Mouse (Mus musculus): Measurements from ENCODE around the gene Anapc5. TPM values are rescaled to one million over a fixed set of nuclear protein-coding genes. Genes with fewer than 3 reads are reported as not detected.

The Anapc5 gene
- polyA plus RNA-seq (2017; shearing (Covaris generic)), result 243 TPM

DNA sequence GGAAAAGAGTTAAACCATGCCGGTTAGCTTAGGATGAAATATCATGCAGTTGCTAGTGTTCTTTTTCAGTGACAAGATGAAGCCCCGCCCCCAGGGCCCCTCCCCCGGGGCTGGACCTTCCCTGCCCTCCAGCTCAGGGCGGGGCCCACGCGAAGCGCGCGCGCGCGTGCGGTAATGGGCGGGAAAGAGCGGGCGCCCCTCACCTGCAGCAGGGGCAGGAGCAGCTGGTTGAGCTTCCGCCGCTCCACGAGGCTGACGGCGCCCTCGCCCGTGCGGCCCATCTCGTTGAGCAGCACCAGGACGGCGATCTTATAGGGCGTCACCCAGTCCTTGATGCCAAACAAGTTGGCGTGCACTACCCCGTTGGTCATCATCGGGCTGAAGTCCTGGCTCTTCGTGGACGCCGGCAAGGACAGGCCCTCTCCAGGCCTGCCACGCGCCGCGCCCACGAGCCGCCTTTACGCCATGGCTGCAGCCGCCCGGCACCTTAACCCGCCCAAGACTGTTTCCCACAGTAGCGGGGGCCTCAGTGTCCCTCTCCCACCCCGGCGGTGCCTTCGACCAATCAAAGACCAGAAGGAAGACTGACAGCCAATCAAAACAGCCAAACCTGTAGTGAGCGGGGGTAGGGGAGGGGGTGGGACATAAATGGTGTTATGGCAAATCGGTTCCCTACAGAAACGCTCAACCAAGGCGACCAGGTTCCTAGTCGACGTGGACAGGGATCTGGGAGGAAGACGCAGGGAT lies at the start of gene Anapc5:
Anapc5 (minus strand) TSS at position 563 of the 747 bp plus-strand sequence.

DNA sequence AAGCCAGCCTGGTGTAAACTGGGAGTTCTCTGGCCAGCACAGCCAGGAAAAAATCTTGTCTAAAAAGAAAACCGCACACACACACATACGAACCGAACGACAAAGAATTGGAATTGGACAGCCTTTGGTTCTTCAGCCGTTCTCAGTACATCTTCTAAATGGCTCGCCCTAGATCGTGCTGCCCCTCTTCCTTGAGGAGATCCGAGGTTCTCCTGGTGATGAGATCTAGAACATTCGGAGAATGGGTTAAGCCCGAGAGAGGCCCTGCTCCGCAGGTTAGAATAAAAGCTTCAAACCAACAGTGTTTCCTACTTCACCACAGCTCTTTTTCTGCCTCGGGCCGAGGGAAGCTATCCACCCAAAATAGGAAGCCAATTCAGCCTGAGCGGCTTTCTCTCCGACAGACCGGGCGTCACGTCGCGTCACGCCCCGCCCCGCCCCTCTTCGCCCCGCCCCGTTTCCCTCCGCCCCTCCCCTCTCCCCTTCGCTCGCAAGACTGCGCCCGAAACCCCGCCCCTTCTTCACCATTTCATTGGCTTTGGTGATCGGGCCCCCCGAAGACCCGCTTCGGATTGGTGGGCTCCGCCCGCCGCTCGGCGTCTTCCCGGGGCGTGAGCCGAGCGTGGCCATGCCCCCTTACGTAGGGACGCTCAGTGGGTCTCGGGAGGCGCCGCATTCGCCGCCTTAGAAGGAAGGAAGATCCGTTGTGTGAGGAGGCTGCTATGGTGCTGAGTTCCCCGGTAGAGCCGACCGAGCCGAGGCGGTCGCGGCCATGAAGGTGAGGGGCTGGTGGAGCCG lies 28.6 kb upstream of the Anapc5 start, which contains the start of gene Rnf34:
Rnf34 (plus strand) TSS at position 528 of the 798 bp plus-strand sequence.

DNA sequence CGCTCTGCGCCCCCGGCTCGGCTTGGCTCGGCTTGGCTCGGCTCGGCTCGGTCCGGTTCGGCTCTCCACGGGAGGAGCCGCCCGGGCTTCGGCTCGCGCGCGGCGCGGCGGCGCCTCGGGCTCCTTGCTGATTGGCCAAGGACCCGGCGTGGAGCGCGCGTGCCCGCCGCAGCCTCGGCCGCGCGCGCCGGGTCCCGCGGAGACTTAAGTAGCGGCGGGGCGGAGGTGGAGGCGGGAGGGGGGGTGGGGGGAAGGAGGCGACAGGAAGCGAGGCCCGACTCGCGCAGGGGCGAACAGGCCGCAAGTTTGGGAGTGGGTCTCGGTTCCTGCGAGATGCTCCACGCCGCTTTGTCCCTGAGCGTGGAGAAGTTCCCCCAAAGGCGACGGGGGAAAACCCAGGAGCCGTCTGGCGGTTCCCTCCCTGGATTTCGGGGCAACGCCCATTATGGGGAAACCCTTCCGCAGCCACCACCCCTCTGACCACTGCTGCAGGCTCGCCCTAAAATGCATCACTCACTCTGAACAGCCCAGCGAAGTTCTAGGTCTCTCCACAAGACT lies 41.8 kb downstream of the Anapc5 start, which contains the start of gene Camkk2:
Camkk2 (minus strand) TSS at position 133 of the 558 bp plus-strand sequence.

Other genes starting within 250 kb of the Anapc5 start
- 4.9 TPM for gene Ift81, start 206.8 kb downstream of the Anapc5 start, polyA plus RNA-seq (2017; shearing (Covaris generic))
- 195 TPM for gene P2rx7, start 177.4 kb downstream of the Anapc5 start, polyA plus RNA-seq (2017; shearing (Covaris generic))
- 46.8 TPM for gene P2rx4, start 113.8 kb downstream of the Anapc5 start, polyA plus RNA-seq (2017; shearing (Covaris generic))
- gene Camkk2, start 41.9 kb downstream of the Anapc5 start, polyA plus RNA-seq (2017; shearing (Covaris generic)), result 7.8 TPM
- gene Rnf34, start 28.7 kb upstream of the Anapc5 start, polyA plus RNA-seq (2017; shearing (Covaris generic)), result 47.2 TPM
- 50.8 TPM for gene Kdm2b, start 168.5 kb upstream of the Anapc5 start, polyA plus RNA-seq (2017; shearing (Covaris generic))
- 12.2 TPM for gene Orai1, start 193.7 kb upstream of the Anapc5 start, polyA plus RNA-seq (2017; shearing (Covaris generic))
- gene Morn3, start 225.7 kb upstream of the Anapc5 start, polyA plus RNA-seq (2017; shearing (Covaris generic)), result 0.84 TPM
- 7.0 TPM for gene Tmem120b, start 247.1 kb upstream of the Anapc5 start, polyA plus RNA-seq (2017; shearing (Covaris generic))

All from activated CD4-positive, CD25-positive, alpha-beta regulatory T cell, adult 9 weeks (primary cell).